Mouse (Mus musculus) liver, adult 2 months (tissue): Measurements from ENCODE around the gene Lingo3. TPM values are rescaled to one million over a fixed set of nuclear protein-coding genes. Genes with fewer than 3 reads are reported as not detected.

ENCODE experiments used
- DNase-seq: peaks from one replicate; pipeline ENCODE4 v3.0.0-alpha.2; 2011; ENCODE audit warnings: low read depth, low spot score; ENCODE audit errors: extremely low read depth
- H3K27ac ChIP-seq: fragments of 200-500 bp; replicated peaks from 2 replicates; pipeline ENCODE4 v1.5.1; 2012; ENCODE audit warnings: low read depth, mild to moderate bottlenecking, control low read depth, inconsistent platforms, low read length; ENCODE audit not compliant: insufficient read depth
- H3K27me3 ChIP-seq: fragments of 200-500 bp; 2 replicates; pipeline ENCODE4 v1.6.1; 2012; ENCODE audit warnings: mild to moderate bottlenecking, moderate library complexity, low read length, inconsistent platforms; ENCODE audit not compliant: control insufficient read depth, insufficient read depth
- H3K36me3 ChIP-seq: fragments of 200-500 bp; 2 replicates; pipeline ENCODE4 v1.6.1; 2012; ENCODE audit warnings: low read length, inconsistent platforms; ENCODE audit not compliant: control insufficient read depth, insufficient read depth
- H3K4me1 ChIP-seq: fragments of 200-500 bp; 2 replicates; pipeline ENCODE4 v1.6.1; 2011; ENCODE audit warnings: low read length; ENCODE audit not compliant: control insufficient read depth, insufficient read depth
- H3K4me3 ChIP-seq: fragments of 200-500 bp; 2 replicates; pipeline ENCODE4 v1.5.1; 2011; ENCODE audit warnings: low read depth, mild to moderate bottlenecking, control low read depth, low read length, moderate library complexity; ENCODE audit not compliant: insufficient read depth
- H3K79me2 ChIP-seq: fragments of 200-500 bp; 2 replicates; pipeline ENCODE4 v1.6.1; 2012; ENCODE audit warnings: inconsistent platforms, mild to moderate bottlenecking, low read length, moderate library complexity; ENCODE audit not compliant: control insufficient read depth, insufficient read depth
- H3K9ac ChIP-seq: fragments of 200-500 bp; 2 replicates; pipeline ENCODE4 v1.6.1; 2012; ENCODE audit warnings: low read depth, mild to moderate bottlenecking, control low read depth, inconsistent platforms, low read length
- CTCF ChIP-seq: fragments of 200-500 bp; IDR thresholded peaks from 2 replicates; pipeline ENCODE4 v1.5.1; 2011; ENCODE audit warnings: low read depth, low read length, control low read depth
- POLR2A ChIP-seq: fragments of 200-500 bp; IDR thresholded peaks from 2 replicates; pipeline ENCODE4 v1.6.1; 2011; ENCODE audit warnings: low read length, control low read depth; ENCODE audit not compliant: insufficient read depth; ENCODE audit errors: extremely low read depth
- WGBS: fragments of 180-500 bp; shearing (Covaris S2); methylation state at CpG from one replicate; pipeline ENCODE4 v1.1.7; 2018; 5-methylcytosine and 5-hydroxymethylcytosine counted together
- polyA plus RNA-seq: library from polyadenylated mRNA; depleted of rRNA; stranded (reverse); fragments of >200 nt; gene quantifications from 2 replicates; pipeline ENCODE4 v1.2.3, GENCODE M21; 2012
- total RNA-seq: library from RNA; depleted of rRNA; stranded (reverse); fragments of >200 nt; gene quantifications from 2 replicates; pipeline ENCODE4 v1.2.3, GENCODE M21; 2014

Gene Lingo3
- total and polyA plus RNA-seq, 2 experiments: 0.05 TPM; not detected in 1

GRCm38 (mm10) chr10:80876028-80876427 is 32.2 kb upstream of the Lingo3 start:
- Histone ChIP-seq H3K36me3 (no peaks in the 10 kb centered on the region), H3K27me3 (no peaks in the 10 kb centered on the region), H3K4me1 (no peaks in the 10 kb centered on the region), H3K27ac (no peak overlapping the region), H3K9ac (no peak overlapping the region), H3K4me3 (no peak overlapping the region), H3K79me2 (no peaks in the 10 kb centered on the region)
- no peak for TF ChIP-seq POLR2A
- peak; percentile 74 for TF ChIP-seq CTCF
- 25% methylated on average over 5 of the region's 5 CpGs for WGBS
- peak; percentile 53 for DNase-seq

GRCm38 (mm10) chr10:80874035-80874434 is 30.2 kb upstream of the Lingo3 start:
- H3K4me1 ChIP-seq: peaks cover 5% of the 10 kb centered on the region
- no peak overlapping the region for H3K9ac ChIP-seq
- WGBS: 86% methylated on average over 9 of the region's 9 CpGs
- TF ChIP-seq CTCF (no peak), POLR2A (no peak)
- no peak overlapping the region for H3K4me3 ChIP-seq
- no peak for DNase-seq
- no peaks in the 10 kb centered on the region for H3K79me2 ChIP-seq
- no peaks in the 10 kb centered on the region for H3K27me3 ChIP-seq
- no peak overlapping the region for H3K27ac ChIP-seq
- no peaks in the 10 kb centered on the region for H3K36me3 ChIP-seq

GRCm38 (mm10) chr10:80871581-80871980 is 27.7 kb upstream of the Lingo3 start, which contains the start of gene Tmprss9:
Gene Tmprss9 (plus strand): TSS chr10:80871848.
- no peak for DNase-seq
- WGBS: 44% methylated on average over 9 of the region's 9 CpGs
- H3K27me3 ChIP-seq: no peaks in the 10 kb centered on the region
- peaks cover 5% of the 10 kb centered on the region for H3K4me1 ChIP-seq
- H3K79me2 ChIP-seq: no peaks in the 10 kb centered on the region
- peak within 1 kb of the TSS; percentile 14; the same call in 1 of the 2 replicates for H3K27ac ChIP-seq
- no peak within 1 kb of the TSS for H3K4me3 ChIP-seq
- H3K9ac ChIP-seq: 0 out of 2 replicates have a peak within 1 kb of the TSS, but pooled peaks have one; percentile 4
- H3K36me3 ChIP-seq: no peaks in the 10 kb centered on the region
- no peak for TF ChIP-seq POLR2A
- no peak for TF ChIP-seq CTCF

- Histone ChIP-seq H3K36me3 (no peaks in the 10 kb centered on the region), H3K4me3 (no peak overlapping the region)
These were observed 27.2 kb upstream of the Lingo3 start for GRCm38 (mm10) chr10:80870993-80871392.

GRCm38 (mm10) chr10:80864446-80864845 is 20.6 kb upstream of the Lingo3 start:
- no peaks in the 10 kb centered on the region for H3K36me3 ChIP-seq
- WGBS: 83% methylated on average over 16 of the region's 16 CpGs
- no peak overlapping the region for H3K9ac ChIP-seq
- no peaks in the 10 kb centered on the region for H3K27me3 ChIP-seq
- H3K79me2 ChIP-seq: no peaks in the 10 kb centered on the region
- H3K4me3 ChIP-seq: no peak overlapping the region
- TF ChIP-seq CTCF: no peak
- TF ChIP-seq POLR2A: no peak
- DNase-seq: no peak
- no peaks in the 10 kb centered on the region for H3K4me1 ChIP-seq
- H3K27ac ChIP-seq: no peak overlapping the region

More at GRCm38 (mm10) chr10:80870993-80871392, 27.2 kb upstream of the Lingo3 start:
- H3K27ac ChIP-seq: peak overlapping the region; percentile 14; the same call in 1 of the 2 replicates
- H3K79me2 ChIP-seq: no peaks in the 10 kb centered on the region
- H3K4me1 ChIP-seq: peaks cover 5% of the 10 kb centered on the region
- TF ChIP-seq POLR2A: no peak
- no peak for TF ChIP-seq CTCF
- peak; percentile 92 for DNase-seq
- 0 out of 2 replicates have a peak overlapping the region, but pooled peaks have one; percentile 4 for H3K9ac ChIP-seq
- 5% methylated on average over 4 of the region's 6 CpGs for WGBS
- no peaks in the 10 kb centered on the region for H3K27me3 ChIP-seq

- 94% methylated on average over 5 of the region's 5 CpGs for WGBS
- H3K4me3 ChIP-seq: no peak overlapping the region
- H3K4me1 ChIP-seq: no peaks in the 10 kb centered on the region
These were observed 18.5 kb upstream of the Lingo3 start for GRCm38 (mm10) chr10:80862305-80862704.

More at GRCm38 (mm10) chr10:80862305-80862704, 18.5 kb upstream of the Lingo3 start:
- TF ChIP-seq POLR2A (no peak), CTCF (no peak)
- Histone ChIP-seq H3K27me3 (no peaks in the 10 kb centered on the region), H3K36me3 (no peaks in the 10 kb centered on the region), H3K9ac (no peak overlapping the region), H3K79me2 (peaks cover 10% of the 10 kb centered on the region), H3K27ac (no peak overlapping the region)
- no peak for DNase-seq
